Mouse (Mus musculus) retina, postnatal 7 days (tissue): ENCODE measurements around the gene Zscan2.

Experiments used
- DNase-seq: peaks from one replicate; pipeline ENCODE4 v3.0.0-alpha.2; 2012; ENCODE audit warnings: low read depth, low spot score

The Zscan2 gene

DNA sequence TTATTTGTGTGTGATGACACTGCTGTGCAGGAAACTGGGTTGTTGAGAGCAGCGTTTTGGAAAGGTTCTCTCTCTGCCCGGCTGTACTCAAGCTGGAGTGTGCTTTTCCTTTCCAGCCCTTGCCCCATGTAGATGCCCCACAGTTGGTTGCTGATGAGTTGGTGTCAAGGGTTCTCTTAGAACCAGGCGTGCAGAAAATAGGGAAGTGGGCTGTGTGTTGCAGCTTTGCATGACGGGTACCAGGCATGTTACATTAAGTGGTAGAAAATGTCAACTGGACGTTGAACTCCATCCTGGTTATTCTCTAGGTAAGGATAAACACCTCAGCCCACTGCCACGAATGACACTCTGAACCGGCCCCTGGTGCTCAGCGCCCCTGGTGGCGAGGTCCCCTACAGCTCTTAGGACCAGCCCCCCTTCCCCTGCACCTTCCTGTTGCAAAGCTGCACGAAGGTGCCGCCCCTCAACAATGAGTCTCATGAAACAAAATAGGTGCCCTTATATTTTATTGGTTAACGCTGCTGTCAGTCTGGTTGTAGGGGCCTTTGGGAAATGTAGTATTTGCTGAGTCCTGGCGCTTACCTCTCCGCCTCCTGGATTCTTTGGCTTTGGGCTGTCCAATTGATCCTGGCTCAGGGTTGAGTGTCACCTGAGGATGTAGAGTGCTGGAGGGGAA, 22.2 kb downstream of the Zscan2 start:
- peak; percentile 72 for DNase-seq

DNA sequence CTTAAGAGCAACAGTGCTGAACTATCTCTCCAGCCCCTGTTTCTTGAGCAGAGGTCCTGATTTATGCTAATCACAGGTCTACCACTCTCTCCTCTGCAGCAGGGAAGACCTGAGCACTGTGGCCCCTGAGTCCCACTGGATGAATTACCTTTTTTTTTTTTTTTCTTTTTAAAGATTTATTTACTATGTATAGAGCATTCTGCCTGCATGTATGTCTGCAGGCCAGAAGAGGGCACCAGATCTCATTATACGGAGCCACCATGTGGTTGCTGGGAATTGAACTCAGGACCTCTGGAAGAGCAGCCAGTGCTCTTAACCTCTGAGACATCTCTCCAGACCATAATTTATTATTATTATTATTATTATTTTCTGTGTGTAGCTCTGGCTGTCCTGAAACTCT, 24.9 kb downstream of the Zscan2 start:
- DNase-seq: no peak

DNA sequence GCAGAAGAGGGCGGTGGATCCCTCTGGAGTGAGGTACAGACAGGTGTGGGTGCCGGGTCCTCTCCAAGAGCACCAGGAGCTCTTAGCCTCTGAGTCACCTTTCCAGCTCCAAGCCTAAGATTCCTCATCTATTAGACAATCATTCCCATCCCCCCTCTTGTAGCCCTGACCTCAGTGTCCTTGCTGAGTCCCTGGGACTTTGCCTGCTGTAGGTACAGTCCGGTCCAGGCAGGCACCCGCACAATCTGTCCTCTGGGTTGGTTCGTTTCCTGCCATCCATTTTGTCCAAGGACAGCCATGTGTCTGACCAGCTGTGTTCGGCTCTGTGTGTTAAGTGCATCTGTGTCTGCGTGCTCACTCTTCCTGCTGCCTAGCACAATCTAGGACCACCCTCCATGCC, 27.9 kb downstream of the Zscan2 start:
- no peak for DNase-seq

DNA sequence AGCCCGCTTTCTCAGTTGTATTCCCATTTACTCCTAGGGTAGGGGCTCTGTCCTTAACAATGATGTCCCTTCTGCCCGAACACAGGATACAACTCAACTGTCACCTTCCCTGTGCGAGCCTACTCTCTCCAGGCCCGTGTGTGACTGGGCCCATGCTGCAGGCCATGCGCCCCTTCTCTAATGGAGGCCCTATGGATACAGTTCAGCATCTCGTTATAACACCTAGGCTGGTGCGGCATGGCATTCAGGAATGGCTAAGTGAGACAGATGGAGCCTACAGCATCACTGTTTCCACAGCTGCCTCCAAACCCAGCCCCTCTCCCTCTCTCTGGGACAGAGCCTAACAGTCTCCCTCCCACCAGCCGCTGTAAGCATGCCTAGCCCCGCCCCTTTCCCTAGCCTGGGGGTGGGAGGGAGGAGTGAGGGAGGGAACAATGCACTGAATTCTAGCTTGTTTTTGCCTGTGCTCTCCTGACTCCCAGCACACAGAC, 28.3 kb downstream of the Zscan2 start:
- no peak for DNase-seq

DNA sequence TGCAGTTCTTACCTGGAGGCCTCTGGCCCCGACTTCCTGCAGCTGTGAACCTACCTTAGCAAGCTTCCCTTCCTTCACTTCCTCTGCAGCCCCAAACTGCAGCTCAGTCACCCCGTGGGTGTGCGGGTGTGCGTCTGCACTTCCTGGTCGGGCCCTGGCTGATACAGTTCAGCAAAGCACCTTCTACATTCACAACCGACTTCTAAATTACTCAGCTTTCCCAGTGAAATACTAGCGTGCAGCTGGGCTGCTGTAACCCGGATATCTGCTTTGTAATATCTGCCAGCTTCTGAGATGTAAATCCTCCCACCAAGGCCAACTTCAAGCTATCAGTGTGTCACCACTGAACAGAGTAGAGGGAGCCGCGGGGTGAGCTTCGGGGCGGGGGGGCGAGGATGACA, 29.1 kb downstream of the Zscan2 start:
- no peak for DNase-seq

DNA sequence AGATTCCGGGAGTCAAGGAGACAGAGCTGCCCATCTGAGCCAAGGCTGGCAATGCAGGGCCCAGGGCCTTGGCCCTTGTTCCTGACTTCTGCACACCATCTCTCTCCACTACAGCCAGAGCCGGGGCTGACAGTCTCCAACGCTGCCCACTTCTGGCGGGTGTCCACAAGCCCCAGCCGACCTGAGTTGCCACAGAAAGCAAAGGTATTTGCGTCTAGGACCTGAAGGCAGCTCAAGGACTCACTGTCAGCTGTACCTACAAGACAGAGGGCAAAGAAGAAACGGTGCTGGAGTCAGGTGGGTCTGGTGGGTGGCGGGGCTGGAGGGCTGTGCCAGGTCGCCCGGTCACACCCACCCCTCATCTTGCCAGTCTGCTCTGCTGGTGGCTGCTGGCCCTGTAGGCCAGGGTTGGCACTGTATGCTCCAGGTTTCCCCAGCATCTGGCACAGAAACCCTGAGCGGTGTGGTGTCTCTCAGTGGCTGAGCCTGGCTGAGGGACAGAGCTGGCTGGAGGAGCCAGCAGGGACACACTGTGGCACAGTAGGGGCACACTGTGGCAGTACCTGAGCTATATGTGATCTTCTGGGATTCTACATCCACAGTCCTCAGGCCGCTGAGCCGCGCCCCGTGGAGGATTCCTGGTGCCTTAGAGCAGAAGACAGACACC, 32.5 kb downstream of the Zscan2 start:
- no peak for DNase-seq

DNA sequence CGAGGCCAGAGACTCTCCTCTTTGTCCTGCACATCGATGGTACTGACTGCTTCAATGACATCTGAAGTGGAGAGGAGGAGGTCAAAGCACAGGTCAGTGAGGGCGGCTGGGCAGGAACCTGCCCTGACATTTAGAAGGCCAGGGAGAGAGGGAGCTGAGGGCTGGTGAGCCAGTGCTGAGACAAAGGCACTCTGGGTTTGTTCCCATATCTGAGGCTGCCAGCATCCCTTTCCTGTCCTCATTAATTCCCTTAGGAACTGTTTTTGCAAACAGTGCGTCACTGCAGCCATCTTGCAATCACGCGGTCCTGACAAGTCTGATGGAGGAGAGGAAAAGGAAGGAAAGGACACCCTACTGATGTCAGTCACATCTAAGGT, 33.0 kb downstream of the Zscan2 start:
- DNase-seq: no peak

DNA sequence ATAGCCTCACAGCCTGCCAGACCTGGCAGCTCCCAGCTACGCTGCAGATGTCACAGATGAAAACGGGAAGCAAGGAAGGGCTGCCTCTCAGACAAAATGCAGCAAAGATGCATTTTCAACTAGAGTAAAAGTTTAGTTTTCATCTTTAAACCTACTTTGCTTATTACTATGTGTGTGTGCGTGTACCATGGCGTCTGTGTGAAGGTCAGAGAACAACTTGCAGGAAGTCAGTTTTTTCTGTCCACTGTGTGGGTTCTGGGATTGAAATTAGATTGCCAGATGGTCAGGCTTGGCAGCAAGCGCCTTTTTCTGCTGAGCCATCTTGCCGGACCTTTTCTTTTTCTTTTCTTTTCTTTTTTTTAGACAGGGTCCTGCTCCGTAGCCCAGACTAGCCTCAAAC, 33.5 kb downstream of the Zscan2 start:
- DNase-seq: no peak

DNA sequence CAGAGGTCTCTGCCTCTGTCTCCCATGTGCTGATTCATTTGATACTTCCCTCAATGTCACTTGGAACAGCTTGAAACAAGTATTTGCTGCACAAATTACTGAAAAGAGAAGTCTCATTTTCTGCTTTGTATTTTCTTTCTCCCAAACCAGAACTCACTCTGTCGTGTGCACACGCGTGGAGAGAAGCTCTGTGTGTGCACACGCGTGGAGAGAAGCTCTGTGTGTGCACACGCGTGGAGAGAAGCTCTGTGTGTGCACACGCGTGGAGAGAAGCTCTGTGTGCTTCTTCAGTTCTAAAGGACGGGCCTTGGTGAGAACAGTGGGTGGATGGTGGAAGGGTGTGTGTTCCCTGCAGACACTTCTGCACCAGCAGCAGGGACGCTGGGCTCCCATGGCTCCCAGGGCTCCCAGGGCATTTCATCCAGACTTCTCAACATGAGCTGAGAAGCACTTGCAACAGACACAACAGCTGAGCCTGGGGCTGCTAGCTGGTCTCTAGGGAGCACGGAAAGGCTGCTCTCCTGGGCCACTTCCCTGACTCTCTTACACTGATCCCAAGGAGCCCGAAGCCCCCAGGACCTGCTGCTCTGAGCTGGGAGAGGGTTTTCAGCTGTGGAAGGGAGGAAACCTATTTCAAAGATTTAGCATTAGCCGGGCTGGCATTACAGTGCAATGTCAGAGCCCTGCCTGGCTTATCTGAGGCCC, 34.2 kb downstream of the Zscan2 start:
- no peak for DNase-seq

DNA sequence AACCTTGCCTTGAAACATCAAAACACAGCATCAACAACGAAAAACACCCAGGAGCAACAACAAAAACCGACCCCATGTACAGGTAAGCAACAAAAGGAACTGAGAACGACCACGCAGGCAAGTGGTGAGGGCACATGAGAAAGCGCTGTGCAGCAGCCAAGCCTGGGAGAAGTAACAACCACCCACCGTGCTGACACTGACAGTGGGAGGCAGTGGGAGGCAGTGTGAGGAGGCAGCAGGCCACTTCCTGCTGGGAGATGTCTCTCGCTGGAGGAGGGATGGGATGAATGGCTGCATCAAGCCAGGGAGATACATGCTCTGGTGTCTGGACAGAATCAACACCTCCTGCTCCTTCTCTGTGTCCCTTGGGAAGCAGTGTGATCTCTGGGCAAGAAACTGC, 36.4 kb downstream of the Zscan2 start:
- no peak for DNase-seq

DNA sequence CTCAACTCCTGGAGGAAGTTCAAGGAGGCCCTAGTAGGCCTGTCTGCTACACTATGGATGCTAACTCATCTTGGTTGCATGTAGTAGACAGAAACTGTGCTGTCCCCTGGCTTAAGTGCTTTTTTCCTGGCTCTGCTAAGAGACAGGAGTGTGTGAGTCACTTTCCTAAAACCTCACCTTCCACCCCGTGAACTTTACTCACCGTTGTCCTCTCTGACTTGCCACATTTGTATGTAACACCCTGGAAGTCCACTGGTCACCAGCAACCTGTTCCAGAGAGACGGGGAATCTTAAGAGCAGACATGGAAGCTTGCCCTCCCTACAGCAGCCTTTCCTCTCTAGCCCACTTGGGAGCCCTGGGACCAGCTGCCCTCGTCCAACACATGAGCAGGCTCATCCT, 37.0 kb downstream of the Zscan2 start:
- DNase-seq: no peak

DNA sequence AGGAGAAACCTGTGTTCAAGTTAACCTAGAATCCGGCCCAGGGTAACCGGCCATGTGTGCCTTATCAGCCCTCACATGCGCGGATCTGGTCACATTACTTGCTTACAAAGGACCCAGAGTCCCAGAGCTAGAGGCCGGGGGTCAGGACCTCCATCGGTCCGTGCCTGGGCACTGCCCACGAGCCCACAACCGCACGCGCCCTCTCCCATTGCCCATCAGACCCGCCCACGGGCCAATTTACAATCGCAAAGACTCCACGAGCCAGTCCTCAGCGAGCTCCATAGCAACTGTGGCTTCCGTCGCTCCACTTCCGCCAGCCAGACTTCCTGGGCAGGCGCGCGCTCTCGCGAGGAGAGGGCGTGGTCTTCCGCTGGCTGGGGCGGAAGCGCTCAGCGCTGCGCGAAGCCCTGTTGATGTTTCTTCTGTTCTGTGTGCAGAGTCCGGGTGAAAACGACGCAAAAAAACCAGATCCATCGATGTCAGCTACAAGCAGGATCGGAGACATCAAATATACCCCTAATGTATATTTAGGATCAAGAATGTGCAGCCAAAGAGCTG, 40.3 kb downstream of the Zscan2 start, which contains the start of gene Wdr73:
Wdr73 (minus strand) TSS at position 326 of the 558 bp plus-strand sequence.
- DNase-seq: peak; percentile 79

DNA sequence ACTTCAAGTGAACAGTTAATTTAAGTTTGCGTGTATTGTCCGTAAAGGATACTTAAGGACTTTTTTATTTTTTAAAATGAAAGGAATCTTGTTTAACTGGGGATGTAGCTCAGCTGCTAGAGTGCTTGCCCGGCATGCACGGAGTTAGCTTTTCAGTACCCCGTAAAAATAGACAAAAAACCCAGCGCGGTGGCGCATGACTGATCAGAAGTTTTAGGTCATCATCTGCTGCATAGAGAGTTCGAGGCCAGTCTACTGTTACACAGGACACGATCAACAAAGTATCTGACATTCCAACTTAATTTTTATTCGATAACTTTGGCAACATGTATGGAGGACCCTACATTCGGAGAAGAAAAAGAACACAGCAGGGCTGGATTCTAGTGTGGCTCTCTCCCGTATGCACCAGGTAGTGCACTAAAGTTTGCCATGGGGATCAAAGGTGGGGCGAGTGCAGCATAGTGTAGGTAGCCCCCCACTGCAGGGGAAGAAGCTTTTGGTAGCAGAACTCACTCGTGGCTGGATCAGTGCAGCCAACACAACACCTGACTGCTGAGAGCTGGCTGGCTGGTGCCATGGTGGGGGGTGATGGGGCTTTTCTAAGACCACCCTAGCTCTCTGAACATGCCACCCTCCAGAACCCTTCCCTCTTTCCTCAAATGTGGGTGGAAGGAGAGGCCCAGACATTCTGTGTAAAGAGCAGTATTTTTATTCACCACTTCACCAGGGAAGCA, 41.0 kb downstream of the Zscan2 start:
- no peak for DNase-seq

DNA sequence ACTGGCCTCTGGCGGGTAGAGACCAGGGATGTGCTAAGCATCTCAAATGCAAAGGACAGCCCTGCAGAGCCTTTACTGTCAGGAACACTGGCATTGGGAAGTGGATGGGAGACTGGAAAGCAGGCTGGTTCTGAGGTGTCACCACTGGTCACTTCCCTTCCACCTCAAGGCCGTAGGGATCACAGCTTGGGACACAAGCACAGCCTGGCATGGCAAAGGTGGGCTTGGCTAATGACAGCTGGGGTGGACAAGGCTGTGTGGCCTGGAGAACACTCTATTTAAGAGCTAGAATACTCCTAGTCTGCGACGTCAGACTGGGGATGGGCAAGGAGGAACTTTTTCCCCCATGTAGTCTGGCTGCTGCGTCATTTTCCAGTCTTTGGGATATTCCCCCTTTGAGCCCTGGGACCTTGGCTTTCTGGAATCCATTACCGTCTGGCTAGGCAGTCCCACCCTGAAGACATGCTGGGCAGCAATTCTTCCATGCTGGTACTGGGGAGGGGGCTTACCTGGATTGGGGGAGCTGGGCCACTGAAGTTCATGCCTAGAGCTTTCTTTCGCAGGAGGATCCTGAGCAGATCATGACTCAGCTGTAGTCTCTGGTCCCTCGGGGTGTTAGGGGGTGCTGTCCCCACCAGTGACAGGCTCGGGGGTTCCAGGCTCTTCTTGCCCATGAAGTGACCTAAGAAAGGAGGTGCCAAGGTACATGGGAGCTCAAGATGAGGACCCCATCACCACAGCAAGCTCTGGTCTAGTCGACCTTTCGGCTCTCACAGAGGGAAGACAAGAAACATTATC, 43.1 kb downstream of the Zscan2 start:
- DNase-seq: no peak

DNA sequence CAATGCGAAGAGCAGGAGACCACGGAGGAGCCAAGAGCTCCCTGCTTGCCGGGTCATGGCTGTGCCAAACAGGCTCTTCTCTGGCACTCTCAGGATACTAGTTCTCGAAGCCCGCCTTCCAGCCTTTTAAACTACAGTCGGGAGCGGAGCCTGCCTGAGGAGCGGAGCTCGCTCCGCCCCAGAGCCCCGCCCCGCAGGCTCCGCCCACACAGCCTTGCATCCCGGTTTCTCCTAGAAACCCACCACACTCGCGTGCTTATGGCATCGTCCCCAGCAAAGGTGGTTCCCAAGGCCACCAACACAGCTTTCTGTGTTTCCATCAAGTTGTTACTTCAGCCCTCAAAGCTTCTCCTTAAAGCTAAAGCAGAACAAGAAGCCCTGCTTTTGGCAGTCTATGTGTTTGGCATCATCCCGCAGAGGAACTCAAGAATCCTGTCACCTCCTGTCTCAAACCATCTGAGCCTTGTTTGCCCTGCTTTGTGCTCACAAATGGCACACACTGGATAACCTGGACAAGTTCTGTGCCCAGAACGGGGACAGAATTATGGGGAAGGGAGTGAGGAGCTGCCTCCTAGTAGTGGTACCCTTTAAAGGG, 44.3 kb downstream of the Zscan2 start, which contains the start of gene Nmb:
Nmb (minus strand) TSS at position 156 of the 595 bp plus-strand sequence.
- no peak for DNase-seq

DNA sequence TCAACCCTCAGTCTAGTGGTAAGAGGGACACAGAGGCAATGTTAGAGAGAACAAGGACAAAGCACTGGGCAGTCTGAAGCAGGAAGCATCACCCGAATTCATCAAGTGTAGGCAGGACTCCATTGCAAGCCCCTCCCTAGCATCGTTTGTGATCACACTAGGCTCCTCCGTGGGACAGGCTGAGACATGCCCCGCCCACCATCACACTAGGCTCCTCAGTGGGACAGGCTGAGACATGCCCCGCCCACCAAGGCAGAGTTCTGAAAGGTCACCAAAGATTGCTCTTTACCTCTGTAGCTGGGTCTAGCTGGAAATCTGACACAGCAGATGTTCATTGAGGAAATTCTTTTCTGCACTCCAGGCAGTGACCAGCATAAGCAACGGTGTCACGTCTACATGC, 50.3 kb downstream of the Zscan2 start:
- no peak for DNase-seq

DNA sequence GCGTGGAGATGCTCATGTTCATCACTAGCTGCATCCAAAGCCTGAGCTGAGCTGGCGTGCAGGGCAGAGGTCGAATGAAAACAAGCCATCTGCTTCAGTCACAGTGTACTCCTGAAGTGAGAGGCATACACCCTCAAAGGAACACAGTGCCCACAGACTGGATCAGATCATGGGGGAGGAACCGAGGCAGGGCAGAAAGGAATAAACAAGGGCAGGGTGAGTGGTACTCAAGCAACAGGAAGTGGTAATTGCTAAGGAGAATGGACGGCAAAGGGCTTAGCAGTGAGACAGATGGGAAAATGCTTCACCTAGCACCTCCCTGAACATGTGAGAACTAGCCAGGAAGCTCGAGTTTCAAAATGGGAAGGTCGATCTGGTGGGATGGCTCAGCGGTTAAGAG, 51.8 kb downstream of the Zscan2 start:
- no peak for DNase-seq

DNA sequence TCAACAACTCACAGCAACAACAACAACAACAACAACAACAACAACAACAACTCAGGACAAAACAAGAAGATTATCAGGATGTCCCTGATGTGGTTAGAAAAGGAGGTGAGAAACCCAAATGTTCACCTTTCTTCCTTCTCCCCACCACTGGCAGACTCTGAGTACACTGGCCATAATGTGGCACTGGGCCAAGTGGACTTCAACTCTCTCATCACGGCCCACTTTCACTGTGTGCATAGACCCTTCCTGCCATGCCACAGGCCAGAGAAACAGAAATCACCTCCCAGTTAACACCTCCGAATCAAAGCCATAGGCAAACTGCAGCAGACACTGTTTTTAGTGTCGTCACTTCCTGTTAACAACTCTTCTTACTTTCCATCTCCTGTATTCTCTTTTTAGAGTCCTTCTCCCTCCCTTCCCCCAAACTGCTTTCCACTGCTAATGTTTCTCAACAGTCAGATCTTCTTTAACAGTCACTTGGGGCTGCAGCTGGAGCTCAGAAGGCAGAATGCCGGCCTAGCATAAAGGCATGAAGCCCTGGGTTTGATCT, 57.3 kb downstream of the Zscan2 start:
- DNase-seq: no peak

DNA sequence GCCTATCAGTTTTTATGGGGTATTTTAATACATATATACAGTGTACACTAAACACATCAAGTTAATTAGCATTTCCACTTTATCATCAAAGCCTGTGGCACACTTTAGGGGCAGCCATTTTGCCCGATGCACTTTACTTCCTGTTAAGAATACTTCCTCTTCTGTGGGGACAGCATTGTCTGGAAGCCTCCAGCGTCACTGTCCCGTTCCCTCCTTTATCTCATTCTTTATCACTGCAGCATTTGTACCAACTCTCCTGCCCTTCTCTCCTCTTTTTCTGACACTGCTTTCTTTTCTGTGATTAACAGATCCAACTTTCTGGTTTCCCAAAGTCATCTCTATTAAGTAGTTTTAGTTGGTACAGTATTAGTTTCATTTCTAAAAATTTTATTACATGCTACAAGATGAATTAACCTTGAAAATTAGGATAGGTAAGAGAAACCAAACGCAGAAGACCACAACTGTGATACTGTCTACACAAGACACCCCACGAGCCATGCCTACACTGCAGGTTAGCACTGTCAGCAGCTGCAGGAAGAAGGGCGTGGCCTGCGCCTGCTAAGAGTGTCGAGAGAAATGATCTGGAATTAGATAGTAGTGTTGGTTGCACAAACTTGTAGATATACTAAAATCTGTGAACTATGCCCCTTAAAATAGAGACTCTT, 58.4 kb downstream of the Zscan2 start:
- DNase-seq: no peak

DNA sequence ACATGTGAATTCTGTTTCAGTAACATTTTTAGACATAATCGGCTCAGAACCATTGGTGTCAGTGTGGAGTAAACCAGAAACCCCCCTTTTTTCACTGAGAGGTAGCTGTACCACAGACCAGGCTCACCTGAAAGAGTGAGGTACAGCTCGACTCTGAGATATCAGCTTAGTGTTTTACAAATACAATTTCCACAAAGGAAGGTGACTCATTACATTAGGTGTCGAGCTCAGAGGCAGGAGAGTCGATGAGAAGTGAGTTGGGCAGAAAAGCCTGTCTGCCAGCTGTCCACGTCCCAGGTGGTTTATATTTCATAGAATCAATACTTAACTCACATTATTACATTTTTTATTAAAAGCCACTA, 58.9 kb downstream of the Zscan2 start:
- no peak for DNase-seq
